Mouse (Mus musculus) G1E (cell line): ENCODE data around the gene Dennd2d.

Experiments used
- CTCF ChIP-seq: IDR thresholded peaks from 2 replicates; pipeline ENCODE4 v1.5.1; 2012; ENCODE audit warnings: low read depth, low read length, inconsistent platforms, mixed read lengths
- GATA1 ChIP-seq: IDR thresholded peaks from 2 replicates; pipeline ENCODE4 v1.6.1; 2012; ENCODE audit warnings: borderline replicate concordance, low read length, inconsistent platforms, mixed read lengths
- GATA2 ChIP-seq: IDR thresholded peaks from 2 replicates; pipeline ENCODE4 v1.6.1; 2012; ENCODE audit warnings: low read depth, low read length, inconsistent platforms, borderline replicate concordance
- POLR2AphosphoS5 ChIP-seq: IDR thresholded peaks from 2 replicates; pipeline ENCODE4 v1.6.1; 2012; ENCODE audit warnings: low read depth, low read length, inconsistent platforms; ENCODE audit not compliant: insufficient replicate concordance
- TAL1 ChIP-seq: conservative IDR thresholded peaks from 2 replicates; pipeline ENCODE4 v1.6.1; 2012; ENCODE audit warnings: low read depth, low read length, inconsistent platforms, mixed read lengths

GRCm38 (mm10) chr3:106510669-106511068 is 28.5 kb downstream of the Dennd2d start:
- TF ChIP-seq CTCF (no peak), TAL1 (no peak), GATA1 (no peak), POLR2AphosphoS5 (no peak), GATA2 (no peak)
